Mouse (Mus musculus) monocyte, adult 5-6 weeks (primary cell): ENCODE results near the gene Dhrs4. TPM values are rescaled to one million over a fixed set of nuclear protein-coding genes. Genes with fewer than 3 reads are reported as not detected.

ENCODE experiments used
- ATAC-seq: fragments of 153-309, 156-312 bp; replicated peaks from 2 replicates; pipeline ENCODE4 v1.8.0; 2017; ENCODE audit warnings: mild to moderate bottlenecking; ENCODE audit not compliant: low TSS enrichment, insufficient number of reproducible peaks, severe bottlenecking, poor library complexity, low FRiP score
- total RNA-seq: library from RNA; stranded (forward); fragments of 200-1000, 200-491, 200-594 nt; gene quantifications from 3 replicates; pipeline ENCODE4 v1.2.3, GENCODE M21; 2017

Dhrs4 gene
- 29.7 to 79.0 TPM (median 63.6 TPM) in 3 replicates for total RNA-seq

DNA sequence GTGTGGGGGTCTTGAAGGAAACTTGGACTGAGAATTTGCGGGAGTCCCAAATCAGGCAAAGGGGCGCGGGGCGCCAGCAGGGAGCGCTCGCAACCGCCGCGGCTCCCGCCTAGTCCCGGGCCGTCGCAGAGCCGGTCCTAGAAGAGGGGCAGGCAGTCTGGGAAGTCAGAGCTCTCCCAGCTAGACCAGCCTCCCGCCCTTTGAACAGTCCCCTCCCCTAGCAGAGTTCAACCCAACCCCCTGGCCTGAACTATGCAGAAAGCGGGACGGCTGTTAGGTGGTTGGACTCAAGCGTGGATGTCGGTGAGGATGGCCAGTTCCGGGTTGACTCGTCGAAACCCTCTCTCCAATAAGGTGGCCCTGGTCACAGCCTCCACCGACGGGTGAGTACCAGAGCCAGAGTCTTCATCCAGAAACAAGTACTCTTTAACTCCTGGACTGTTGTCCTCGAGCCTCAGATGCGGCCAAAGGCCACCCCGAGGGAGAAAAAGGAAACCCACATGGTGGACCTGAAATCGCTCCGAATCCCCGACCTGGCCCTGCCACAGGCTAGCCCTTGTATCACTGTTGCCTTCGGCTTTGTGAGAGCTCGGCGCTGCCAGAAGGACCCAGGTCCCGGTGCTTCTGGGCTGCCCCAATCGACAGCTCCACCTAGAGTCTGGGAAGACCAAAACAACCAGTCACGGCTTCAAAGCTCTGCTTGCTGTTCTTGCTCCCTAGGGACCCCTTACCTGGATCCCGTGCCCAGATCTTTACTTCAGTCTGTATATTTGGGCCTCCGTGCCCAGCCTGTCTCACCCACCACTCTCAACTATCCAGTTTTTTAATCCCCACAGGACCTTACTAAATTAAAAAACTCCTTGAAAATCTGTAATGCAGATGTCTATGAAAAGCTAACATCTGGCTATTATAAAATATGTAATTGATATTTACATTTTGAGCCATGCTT lies at the start of gene Dhrs4:
Dhrs4 (plus strand) TSS at position 108 of the 949 bp plus-strand sequence.
- ATAC-seq, result peak; percentile 88

DNA sequence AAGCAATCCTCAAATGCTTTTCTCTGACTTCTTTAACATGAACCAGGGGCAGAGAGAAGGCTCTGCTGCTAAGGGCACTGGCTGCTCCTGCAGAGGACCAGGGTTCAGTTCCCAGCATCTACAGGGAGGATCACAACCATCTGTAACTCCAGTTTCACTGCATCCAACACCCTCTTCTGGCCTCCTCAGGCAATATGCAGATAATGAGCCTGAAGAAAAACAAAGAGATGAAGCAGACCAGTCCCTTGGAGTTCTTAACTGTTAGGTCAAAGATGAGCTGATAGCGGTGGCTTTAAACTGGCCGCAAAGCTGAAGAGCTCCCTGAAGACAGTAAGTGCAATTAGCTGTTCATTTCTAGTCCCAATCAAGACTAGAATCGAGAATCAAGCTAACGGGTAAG lies 48.3 kb upstream of the Dhrs4 start:
- ATAC-seq, result no peak

DNA sequence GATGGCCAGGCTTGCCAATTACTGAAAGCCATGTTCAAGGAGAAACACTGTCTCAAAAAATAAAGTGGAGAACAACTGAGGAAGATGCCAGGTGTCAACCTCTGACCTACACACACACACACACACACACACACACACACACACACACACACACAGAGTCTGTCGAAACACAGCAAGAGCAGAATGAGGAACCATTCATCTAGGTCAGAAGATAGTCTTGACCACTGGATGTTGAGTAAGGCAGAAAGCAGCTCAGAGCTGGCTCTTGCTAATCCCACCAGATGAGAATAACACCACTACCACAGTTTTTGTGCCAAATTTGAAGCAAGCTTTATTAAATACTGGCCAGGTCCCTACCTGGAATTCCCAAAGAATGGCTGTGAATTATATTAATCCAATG lies 45.5 kb upstream of the Dhrs4 start:
- ATAC-seq, result peak; percentile 50; the same call in 1 of the 2 replicates

DNA sequence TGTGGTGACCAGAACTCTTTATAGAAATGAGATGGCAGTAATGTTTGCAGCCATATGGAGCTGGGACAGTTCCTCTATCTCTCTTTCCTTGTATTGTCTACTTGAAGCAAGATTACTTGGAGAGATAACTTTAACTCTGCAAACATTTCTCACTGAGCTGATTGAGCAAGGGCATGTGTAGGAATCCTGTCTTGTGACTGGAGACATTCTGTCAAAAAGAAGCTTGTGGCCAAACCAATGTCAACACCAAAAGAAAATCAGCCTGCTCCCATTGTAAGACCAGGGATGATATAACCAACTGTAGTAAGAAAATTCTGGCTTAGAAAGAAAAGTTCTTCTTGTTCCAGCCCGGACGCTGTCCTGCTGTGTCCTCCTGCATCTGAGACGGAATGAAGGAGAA lies 43.7 kb upstream of the Dhrs4 start:
- no peak for ATAC-seq

DNA sequence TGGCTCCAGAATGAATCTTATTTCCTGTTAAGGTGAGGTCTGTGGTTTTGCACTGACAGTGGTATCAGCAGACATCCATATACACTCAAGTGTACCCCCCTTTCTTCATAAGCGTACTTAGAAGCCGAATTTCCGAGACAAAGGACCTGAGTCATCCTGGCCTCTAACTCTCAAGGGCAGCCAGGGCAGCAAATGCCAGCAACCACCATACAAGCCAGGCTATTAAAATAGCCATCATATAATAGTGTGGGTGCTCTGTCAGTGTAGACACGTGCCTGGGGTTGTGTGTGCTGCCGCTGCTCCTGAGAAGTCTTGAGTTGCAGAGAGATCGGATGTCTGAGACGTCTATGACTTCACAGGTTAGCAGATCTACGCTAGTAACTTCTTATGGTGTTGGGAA lies 41.4 kb upstream of the Dhrs4 start:
- ATAC-seq, result no peak

DNA sequence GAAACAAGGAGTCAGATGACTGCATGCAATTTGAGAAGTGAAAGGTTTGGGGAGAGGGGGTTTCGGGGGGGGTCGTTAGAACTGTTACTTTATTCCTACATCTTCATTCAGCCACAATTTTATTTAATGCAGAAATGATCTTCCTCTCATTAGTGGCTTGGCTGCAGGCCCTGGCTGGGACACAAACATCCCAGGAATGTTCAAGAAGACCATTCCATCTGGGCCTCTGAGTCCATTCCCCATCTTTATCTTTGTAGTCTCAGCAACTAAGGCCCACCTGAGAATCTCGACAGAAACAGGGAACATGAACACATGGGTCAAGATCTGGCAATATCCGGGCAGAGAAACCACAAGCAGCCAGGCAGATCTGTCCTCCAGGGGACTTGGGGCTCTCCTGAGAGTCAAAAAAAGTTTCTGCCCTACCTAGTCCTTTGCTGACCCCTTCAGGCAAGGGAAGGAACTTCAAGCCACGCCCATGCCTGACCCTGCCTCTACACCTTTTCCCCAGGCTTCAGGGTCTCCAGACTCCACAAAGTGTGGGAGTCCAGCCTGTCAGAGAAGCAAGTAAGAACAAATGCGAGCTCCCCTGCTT lies 40.3 kb upstream of the Dhrs4 start:
- peak; percentile 61 for ATAC-seq

DNA sequence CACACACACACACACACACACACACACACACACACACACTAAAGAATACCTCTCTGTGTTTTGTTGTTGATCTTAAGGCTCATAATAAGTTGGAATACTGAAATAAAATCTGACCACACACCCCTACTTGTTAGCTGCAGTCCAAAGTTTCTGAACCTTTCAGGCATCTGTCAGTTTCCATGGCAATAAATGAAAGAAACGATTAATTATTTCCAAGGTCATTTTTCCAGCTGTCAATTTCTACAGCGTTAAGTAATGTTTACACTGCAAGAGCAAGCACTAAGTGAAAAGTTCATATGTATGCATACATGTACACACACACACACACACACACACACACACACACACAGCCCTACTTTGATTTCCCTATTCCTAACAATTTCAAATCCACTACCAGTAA lies 20.9 kb upstream of the Dhrs4 start:
- no peak for ATAC-seq

DNA sequence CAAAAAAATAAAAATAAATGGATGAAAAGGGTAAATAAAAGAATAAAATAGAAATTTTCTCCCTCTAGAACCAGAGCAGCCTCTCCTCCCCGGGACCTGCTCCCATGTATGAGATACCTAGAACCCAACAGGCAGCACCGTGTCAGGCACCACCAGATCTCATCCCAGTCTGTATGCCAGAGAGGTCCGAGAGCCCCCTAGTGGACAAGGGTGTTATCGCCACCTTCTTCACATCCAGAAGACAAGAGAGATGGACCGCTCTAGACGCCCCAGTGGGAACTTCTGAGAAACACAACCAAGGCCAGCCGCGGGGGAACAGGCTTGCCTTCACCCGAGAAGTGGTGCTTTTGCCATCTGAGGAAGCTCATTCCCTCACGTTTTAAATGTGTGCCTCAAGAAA lies 20.3 kb upstream of the Dhrs4 start:
- ATAC-seq, result peak; percentile 89

DNA sequence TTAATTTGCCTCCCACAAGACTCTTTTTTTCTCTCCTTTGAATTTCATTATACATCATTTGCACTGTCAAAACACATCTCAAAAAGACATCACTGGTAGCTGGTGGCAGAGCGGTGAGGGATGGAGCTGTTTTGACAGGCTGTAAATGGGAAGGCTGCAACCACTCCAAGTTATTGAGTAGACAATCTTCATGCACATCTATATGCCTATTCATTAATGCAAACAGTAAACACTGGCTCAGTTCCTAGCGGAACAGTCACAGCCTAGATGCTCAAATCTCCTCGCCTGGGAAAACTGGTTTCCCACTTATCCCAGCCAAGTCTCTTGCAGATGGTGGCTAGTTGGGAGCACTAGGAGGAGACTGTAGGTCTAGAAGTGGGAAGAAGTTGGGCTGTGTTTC lies 19.8 kb upstream of the Dhrs4 start:
- no peak for ATAC-seq

DNA sequence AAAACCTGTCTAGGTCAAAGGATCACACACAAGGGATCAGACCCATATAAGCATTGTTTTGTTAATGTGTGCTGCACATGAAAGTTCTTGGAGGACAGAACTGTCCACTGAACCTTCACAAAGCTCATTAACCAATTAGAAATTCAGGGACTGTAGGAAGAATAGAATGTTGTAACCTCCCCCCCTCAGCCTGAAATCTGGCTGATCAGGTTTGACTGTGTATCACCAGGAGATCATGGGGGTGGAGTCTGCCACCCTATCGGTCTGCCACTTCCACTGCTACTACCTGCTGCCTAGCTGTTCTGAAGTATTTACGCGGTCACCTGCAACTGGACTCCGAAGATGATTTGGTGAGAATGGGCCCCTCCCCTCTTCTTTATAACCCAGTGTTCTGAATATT lies 18.8 kb upstream of the Dhrs4 start:
- ATAC-seq, result no peak

DNA sequence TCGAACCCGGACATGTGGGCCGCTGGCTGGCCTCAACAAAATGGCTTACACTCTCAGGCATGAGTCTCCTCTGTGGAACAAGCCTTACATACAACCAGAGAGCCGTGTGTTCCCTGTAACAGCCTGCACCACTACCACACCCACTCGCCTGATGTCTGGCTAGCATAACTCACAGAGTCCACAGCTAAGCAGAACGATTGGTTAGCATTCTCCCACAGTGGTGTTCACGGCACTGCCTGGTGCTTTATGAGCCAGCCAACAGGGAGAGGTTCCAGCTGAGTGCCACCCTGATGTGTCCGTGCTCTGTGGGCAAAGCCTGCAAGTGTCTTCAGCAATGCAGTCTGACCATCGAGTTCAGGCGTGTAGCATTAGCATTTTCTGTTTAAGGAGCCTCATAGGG lies 18.3 kb upstream of the Dhrs4 start:
- ATAC-seq, result no peak

DNA sequence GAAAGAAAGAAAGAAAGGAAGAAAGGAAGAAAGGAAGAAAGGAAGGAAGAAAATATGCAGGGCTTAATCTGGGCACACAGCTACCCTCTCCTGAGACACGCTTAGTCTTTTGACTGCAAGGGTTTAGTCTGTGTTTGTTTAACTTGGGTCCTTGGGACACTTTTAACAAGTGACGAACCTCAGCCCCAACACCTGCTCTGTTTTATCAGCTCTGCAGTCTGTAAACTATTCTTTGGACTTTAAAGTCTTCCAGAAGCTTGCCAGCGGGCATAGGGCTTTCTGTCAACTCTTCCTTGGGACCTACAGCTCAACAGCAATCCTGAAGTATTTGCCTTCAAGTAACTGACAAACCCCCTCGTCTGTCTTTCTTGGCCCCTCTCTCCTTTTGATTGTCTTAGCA lies 16.8 kb upstream of the Dhrs4 start:
- ATAC-seq, result no peak

DNA sequence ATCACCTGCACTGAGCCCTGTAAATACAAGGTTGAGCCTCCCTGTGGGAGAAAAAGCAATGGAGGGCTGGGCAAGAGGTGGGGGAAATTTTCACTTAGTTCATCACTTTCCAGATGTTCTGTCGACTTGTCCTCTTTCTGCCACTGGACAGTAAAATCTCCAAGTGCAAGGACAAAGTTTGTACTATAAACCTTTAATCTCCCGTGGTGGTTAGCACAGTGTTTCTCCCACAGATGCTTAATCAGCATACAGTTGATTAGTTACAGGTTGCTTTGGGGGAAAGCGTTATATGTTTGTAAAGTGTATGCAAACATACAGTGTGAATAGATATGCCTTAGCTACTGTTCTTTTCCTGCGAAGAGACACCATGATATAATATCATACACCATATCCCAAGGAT lies 12.1 kb upstream of the Dhrs4 start:
- no peak for ATAC-seq

DNA sequence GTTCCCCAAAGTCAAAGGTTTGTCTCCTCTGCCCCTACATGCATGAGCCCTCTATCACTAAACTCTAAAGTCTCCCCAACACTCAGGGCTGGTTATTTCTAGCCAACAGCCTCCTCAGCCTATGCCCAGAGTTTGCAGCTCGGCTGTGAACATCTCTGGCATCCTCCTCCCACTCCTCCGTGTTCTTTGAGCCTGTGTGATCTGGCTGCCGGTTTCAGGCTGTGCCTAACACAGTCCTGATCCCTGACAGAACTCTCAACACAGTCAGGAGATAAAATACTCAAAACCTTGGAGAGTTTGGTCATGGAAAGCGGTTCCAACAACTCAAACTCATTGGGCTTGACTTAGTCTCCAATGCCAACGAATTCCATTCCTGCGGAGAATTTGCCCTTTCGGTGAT lies 11.4 kb upstream of the Dhrs4 start:
- ATAC-seq, result no peak

DNA sequence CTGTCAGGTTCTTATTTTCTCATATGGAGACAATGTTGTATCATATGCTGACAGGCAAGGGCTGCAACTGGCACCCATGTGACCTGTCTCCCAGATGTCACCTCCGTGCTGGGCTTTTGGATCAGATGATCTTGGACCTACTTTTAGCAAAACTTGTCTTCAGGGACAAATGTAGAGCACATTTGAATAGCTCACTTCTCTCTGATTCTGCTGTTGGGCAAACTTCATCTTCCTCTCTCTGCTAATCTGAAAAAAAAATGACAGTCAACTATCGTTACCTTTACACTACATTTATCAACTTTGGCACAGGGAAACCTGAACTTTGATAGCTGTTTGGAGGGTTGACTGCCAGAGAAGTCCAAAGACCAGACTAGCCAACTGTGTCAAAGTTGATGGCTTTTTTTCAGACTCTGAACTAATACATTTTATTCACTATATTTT lies 10.2 kb upstream of the Dhrs4 start:
- ATAC-seq, result no peak

DNA sequence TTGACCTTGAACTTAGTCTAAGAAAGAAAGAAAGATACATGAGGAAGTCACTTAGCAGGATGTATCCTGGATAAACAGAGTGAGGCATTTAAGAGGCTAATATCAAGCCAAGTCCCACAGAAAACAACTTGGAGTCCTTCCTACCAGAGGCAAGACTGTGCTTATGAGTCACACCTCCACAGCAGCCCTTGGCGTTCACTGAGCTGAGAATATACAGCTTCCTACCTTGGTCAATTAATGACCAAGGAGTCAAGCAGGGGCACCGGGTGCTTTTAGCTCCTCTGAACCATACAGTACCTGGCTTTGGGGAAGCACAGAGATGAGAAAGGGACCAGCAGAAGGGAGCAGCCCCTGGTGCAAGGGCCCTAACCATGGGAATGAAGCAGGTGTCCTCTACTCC lies 9.5 kb upstream of the Dhrs4 start:
- ATAC-seq, result no peak

DNA sequence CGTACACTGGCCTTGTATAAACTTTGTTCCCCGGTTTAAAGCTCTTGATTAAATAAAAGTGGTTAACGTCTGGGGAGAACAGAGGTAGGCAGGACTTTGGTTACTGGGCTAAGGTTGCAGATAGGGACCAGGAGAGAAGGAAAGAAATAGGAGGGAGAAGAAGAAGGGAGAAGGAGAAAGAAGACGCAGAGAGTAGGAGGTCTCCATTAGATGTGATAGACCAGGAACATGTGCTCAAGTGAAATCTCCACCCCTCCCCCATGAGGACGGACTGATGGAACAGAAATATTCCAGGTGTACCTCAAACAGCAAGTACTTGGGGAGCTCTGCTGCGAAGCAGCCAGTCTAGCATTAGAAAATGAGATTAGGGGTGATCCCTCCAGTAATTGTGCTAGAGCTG lies 8.7 kb upstream of the Dhrs4 start:
- ATAC-seq, result no peak

DNA sequence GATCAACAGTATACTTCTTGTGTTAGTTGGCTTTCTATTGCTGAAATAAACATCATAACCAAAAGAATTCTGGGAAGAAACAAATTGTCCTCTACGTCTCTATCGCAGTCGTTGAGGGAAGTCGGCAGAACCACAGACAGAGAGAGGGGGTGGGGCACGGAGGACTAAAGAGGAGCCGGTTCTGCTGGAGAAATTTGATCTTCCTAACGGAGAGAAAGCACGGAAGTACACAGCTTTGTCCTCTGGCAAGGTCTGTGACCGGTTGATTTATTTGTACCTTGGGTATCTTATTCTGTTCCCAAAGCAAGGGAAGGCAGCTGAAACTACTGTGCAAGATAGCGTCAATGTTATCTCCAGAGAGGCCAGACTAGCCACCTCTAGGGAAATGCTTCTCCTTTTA lies 7.8 kb upstream of the Dhrs4 start:
- no peak for ATAC-seq

DNA sequence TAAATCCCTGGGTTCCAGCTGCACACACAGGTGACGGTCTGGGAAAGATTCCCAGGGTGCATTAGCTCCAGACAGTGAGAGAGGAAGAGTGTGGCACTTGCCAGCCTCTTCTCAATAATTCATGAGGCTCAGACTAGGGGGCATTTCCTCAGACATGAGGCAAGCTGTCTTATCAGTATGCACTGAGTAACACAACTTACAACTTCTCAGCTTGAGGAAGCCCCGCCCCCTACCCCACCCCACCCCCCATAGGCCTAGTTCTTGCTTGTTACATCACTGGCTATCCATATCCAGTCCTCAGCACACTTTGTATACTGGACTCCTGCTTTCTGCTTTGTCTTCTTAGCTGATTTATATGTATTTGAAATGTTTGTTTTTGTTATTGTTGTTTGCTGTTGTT lies 2.9 kb upstream of the Dhrs4 start:
- ATAC-seq, result no peak

DNA sequence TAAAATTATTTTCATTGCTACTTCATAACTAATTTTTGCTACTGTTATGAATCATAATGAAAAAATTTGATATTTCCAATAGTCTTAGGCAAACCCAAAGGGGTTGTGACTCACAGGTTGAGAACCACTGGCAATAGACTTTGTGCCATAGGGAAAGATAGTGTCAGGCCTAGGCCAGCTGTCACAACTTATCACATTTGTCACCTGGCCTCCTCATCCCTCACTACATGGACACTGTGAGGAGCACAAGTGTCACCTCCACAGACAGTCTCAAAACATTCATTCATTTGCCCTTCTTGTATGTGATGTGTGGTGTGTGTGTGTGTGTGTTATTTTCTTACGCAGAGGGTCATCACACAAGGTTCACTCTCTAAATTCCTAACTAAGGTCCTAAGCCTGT lies 1.1 kb upstream of the Dhrs4 start:
- ATAC-seq, result no peak
